Mouse (Mus musculus) liver, embryonic 14.5 days (tissue): ENCODE measurements around the gene Adamts20. TPM values are rescaled to one million over a fixed set of nuclear protein-coding genes. Genes with fewer than 3 reads are reported as not detected.
A peak's percentile ranks its signal among the peaks of the same experiment; 100 is the strongest.

Experiments used
- ATAC-seq: fragments of 200-750 bp; cut with Nextera tagmentation; 2 replicates; pipeline ENCODE4 v1.8.0; 2017; ENCODE audit warnings: moderate number of reproducible peaks, mild to moderate bottlenecking, moderate library complexity; ENCODE audit not compliant: insufficient read depth
- DNase-seq, 3 experiments: peaks; one replicate each; pipeline ENCODE4 v3.0.0-alpha.2; 2012 to 2013; ENCODE audit warnings: low read depth in 3 of 3, low spot score in 3 of 3
- H3K27ac ChIP-seq: fragments of 300-500 bp; sonication (generic); 2 replicates; pipeline ENCODE4 v1.5.1; 2014; ENCODE audit warnings: moderate library complexity, mild to moderate bottlenecking, control low read depth, inconsistent platforms
- H3K27me3 ChIP-seq: fragments of 300-500 bp; sonication (generic); 2 replicates; pipeline ENCODE4 v1.6.1; 2014; ENCODE audit warnings: mild to moderate bottlenecking, low read length, moderate library complexity; ENCODE audit not compliant: control insufficient read depth, insufficient read depth
- H3K36me3 ChIP-seq: fragments of 300-500 bp; sonication (generic); replicated peaks from 2 replicates; pipeline ENCODE4 v1.6.1; 2014; ENCODE audit warnings: low read depth; ENCODE audit not compliant: control insufficient read depth, insufficient read depth
- H3K4me1 ChIP-seq, 2 experiments: fragments of 200-500 bp in 1 of 2; fragments of 300-500 bp in 1 of 2; sonication (generic) in 1 of 2; replicated peaks; 2 replicates each; pipeline ENCODE4 v1.6.1; 2012 to 2014; ENCODE audit warnings: antibody characterized with exemption in 1 of 2, inconsistent platforms in 1 of 2, low read length in 1 of 2; ENCODE audit not compliant: control insufficient read depth in 2 of 2, insufficient read depth in 2 of 2
- H3K4me2 ChIP-seq: fragments of 300-500 bp; sonication (generic); 2 replicates; pipeline ENCODE4 v1.6.1; 2014; ENCODE audit warnings: low read depth, mild to moderate bottlenecking, control low read depth, moderate library complexity
- H3K4me3 ChIP-seq, 2 experiments: fragments of 200-500 bp in 1 of 2; fragments of 300-500 bp in 1 of 2; sonication (generic) in 1 of 2; 2 replicates each; pipeline ENCODE4 v1.5.1; 2012 to 2014; ENCODE audit warnings: low read depth in 2 of 2, low read length in 2 of 2, mild to moderate bottlenecking in 2 of 2, control low read depth in 1 of 2, inconsistent platforms in 1 of 2, moderate library complexity in 1 of 2; ENCODE audit not compliant: insufficient read depth in 1 of 2
- H3K9ac ChIP-seq: fragments of 300-500 bp; sonication (generic); replicated peaks from 2 replicates; pipeline ENCODE4 v1.6.1; 2014; ENCODE audit warnings: mild to moderate bottlenecking, control low read depth, moderate library complexity
- H3K9me3 ChIP-seq: fragments of 300-500 bp; sonication (generic); 2 replicates; pipeline ENCODE4 v1.6.1; 2016; ENCODE audit warnings: low read length, mixed read lengths; ENCODE audit not compliant: control insufficient read depth
- CTCF ChIP-seq: IDR thresholded peaks from 2 replicates; pipeline ENCODE4 v1.5.1; 2016; ENCODE audit warnings: antibody characterized with exemption, low read depth, control low read depth
- EP300 ChIP-seq: IDR thresholded peaks from 2 replicates; pipeline ENCODE4 v1.6.1; 2016; ENCODE audit warnings: antibody characterized with exemption, low read depth
- WGBS: fragments of 180-500 bp; shearing (Covaris S2); extraction: QIAGEN DNeasy Blood & Tissue Kit; methylation state at CpG from one replicate; pipeline ENCODE4 v1.1.7; 2014; ENCODE audit not compliant: insufficient replicate concordance; 5-methylcytosine and 5-hydroxymethylcytosine counted together
- polyA plus RNA-seq, 2 experiments: library from polyadenylated mRNA; depleted of rRNA in 1 of 2; stranded (reverse) in 1 of 2; unstranded in 1 of 2; fragments of >200 nt; fragmentation: Nextera tagmentation in 1 of 2; extraction: Ambion mirVana in 1 of 2; gene quantifications; 2 replicates each; pipeline versions ENCODE4 v1.2.1 to v1.2.3; 2012 to 2014

Gene Adamts20
- polyA plus RNA-seq, 2 experiments = 0.09 to 0.10 TPM

- no peak overlapping the region for H3K4me3 ChIP-seq
- no peak overlapping the region for H3K9ac ChIP-seq
- no peaks in the 10 kb centered on the region for H3K9me3 ChIP-seq
- WGBS = 12% methylated on average over 5 of the region's 5 CpGs
- no peak overlapping the region for H3K4me2 ChIP-seq
- ATAC-seq = no peak
- H3K4me1 ChIP-seq = no peaks in the 10 kb centered on the region
- DNase-seq = no peak
- TF ChIP-seq EP300 = no peak
- TF ChIP-seq CTCF = no peak
- H3K27me3 ChIP-seq = no peaks in the 10 kb centered on the region
- H3K36me3 ChIP-seq = no peaks in the 10 kb centered on the region
- H3K27ac ChIP-seq = no peak overlapping the region
These were observed 12.4 kb downstream of the Adamts20 start for GRCm38 (mm10) chr15:94452848-94453247.

GRCm38 (mm10) chr15:94451600-94451999 is 13.6 kb downstream of the Adamts20 start:
- H3K27ac ChIP-seq = no peak overlapping the region
- no peaks in the 10 kb centered on the region for H3K4me1 ChIP-seq
- ATAC-seq = no peak
- no peaks in the 10 kb centered on the region for H3K27me3 ChIP-seq
- TF ChIP-seq EP300 = no peak
- no peak for TF ChIP-seq CTCF
- WGBS = 78% methylated on average over 8 of the region's 8 CpGs
- H3K36me3 ChIP-seq = no peaks in the 10 kb centered on the region
- H3K4me3 ChIP-seq = no peak overlapping the region
- no peak overlapping the region for H3K4me2 ChIP-seq
- no peak overlapping the region for H3K9ac ChIP-seq
- no peaks in the 10 kb centered on the region for H3K9me3 ChIP-seq
- no peak for DNase-seq

GRCm38 (mm10) chr15:94444437-94445136 is 20.6 kb downstream of the Adamts20 start:
- no peak for DNase-seq
- Histone ChIP-seq H3K36me3 (no peaks in the 10 kb centered on the region), H3K27ac (no peak overlapping the region), H3K4me2 (no peak overlapping the region), H3K4me1 (no peaks in the 10 kb centered on the region), H3K4me3 (no peak overlapping the region), H3K27me3 (no peaks in the 10 kb centered on the region), H3K9ac (no peak overlapping the region), H3K9me3 (no peaks in the 10 kb centered on the region)
- ATAC-seq = 0 out of 2 replicates have a peak, but pooled peaks have one; percentile 28
- 41% methylated on average over 8 of the region's 8 CpGs for WGBS
- TF ChIP-seq EP300 (no peak), CTCF (no peak)

- no peak for ATAC-seq
These were observed 21.2 kb downstream of the Adamts20 start for GRCm38 (mm10) chr15:94444043-94444436.

GRCm38 (mm10) chr15:94443025-94443424 is 22.2 kb downstream of the Adamts20 start:
- ATAC-seq = no peak

More at GRCm38 (mm10) chr15:94444043-94444436, 21.2 kb downstream of the Adamts20 start:
- whole genome bisulfite sequencing = 71% methylated on average over 11 of the region's 11 CpGs
- H3K27me3 ChIP-seq = no peaks in the 10 kb centered on the region
- DNase-seq = no peak
- H3K36me3 ChIP-seq = no peaks in the 10 kb centered on the region
- no peak overlapping the region for H3K9ac ChIP-seq
- H3K4me1 ChIP-seq = no peaks in the 10 kb centered on the region
- H3K9me3 ChIP-seq = no peaks in the 10 kb centered on the region
- no peak overlapping the region for H3K4me2 ChIP-seq
- no peak for TF ChIP-seq CTCF
- no peak for TF ChIP-seq EP300
- H3K27ac ChIP-seq = no peak overlapping the region
- H3K4me3 ChIP-seq = no peak overlapping the region

More at GRCm38 (mm10) chr15:94443025-94443424, 22.2 kb downstream of the Adamts20 start:
- TF ChIP-seq CTCF (no peak), EP300 (no peak)
- Histone ChIP-seq H3K36me3 (no peaks in the 10 kb centered on the region), H3K9ac (no peak overlapping the region), H3K27me3 (no peaks in the 10 kb centered on the region), H3K4me3 (no peak overlapping the region), H3K4me2 (no peak overlapping the region), H3K4me1 (no peaks in the 10 kb centered on the region), H3K27ac (no peak overlapping the region), H3K9me3 (no peaks in the 10 kb centered on the region)
- no peak for DNase-seq
- 42% methylated on average over 2 of the region's 2 CpGs for WGBS
